Mouse (Mus musculus) heart, adult 2 months (tissue): ENCODE data around the gene Chrna1. TPM values are rescaled to one million over a fixed set of nuclear protein-coding genes. Genes with fewer than 3 reads are reported as not detected.

ENCODE experiments used
- DNase-seq, 2 experiments: peaks; one replicate each; pipeline ENCODE4 v3.0.0; 2021
- H3K27ac ChIP-seq: fragments of 200-600 bp; 2 replicates; pipeline ENCODE4 v1.8.1; 2022
- H3K27me3 ChIP-seq: fragments of 200-500 bp; 2 replicates; pipeline ENCODE4 v1.6.1; 2012; ENCODE audit warnings: mild to moderate bottlenecking, low read length, inconsistent platforms, mixed read lengths; ENCODE audit not compliant: control insufficient read depth, insufficient read depth
- H3K36me3 ChIP-seq: fragments of 200-500 bp; 2 replicates; pipeline ENCODE4 v1.6.1; 2012; ENCODE audit warnings: low read length, inconsistent platforms; ENCODE audit not compliant: control insufficient read depth, insufficient read depth
- H3K4me1 ChIP-seq: fragments of 200-500 bp; 2 replicates; pipeline ENCODE4 v1.6.1; 2011; ENCODE audit warnings: low read length; ENCODE audit not compliant: control insufficient read depth, insufficient read depth
- H3K4me3 ChIP-seq: fragments of 200-600 bp; 2 replicates; pipeline ENCODE4 v1.8.1; 2022
- H3K79me2 ChIP-seq: fragments of 200-500 bp; replicated peaks from 2 replicates; pipeline ENCODE4 v1.6.1; 2012; ENCODE audit warnings: mild to moderate bottlenecking, inconsistent platforms, low read length, moderate library complexity, mixed read lengths; ENCODE audit not compliant: control insufficient read depth, insufficient read depth
- H3K9ac ChIP-seq: fragments of 200-500 bp; 2 replicates; pipeline ENCODE4 v1.6.1; 2012; ENCODE audit warnings: low read depth, mild to moderate bottlenecking, control low read depth, inconsistent platforms, low read length, mixed read lengths
- CTCF ChIP-seq: fragments of 200-600 bp; IDR thresholded peaks from 2 replicates; pipeline ENCODE4 v1.8.1; 2022; ENCODE audit warnings: antibody characterized with exemption, mild to moderate bottlenecking, moderate library complexity
- EP300 ChIP-seq: fragments of 200-500 bp; IDR thresholded peaks from 2 replicates; pipeline ENCODE4 v1.6.1; 2011; ENCODE audit warnings: low read depth, low read length, control low read depth; ENCODE audit not compliant: insufficient read depth
- POLR2A ChIP-seq: fragments of 200-500 bp; IDR thresholded peaks from 2 replicates; pipeline ENCODE4 v1.6.1; 2011; ENCODE audit warnings: mild to moderate bottlenecking, low read depth, low read length, control low read depth; ENCODE audit not compliant: insufficient read depth
- WGBS: fragments of 180-500 bp; shearing (Covaris S2); methylation state at CpG from one replicate; pipeline ENCODE4 v1.1.7; 2018; 5-methylcytosine and 5-hydroxymethylcytosine counted together
- intact Hi-C: fragments of 180-260 bp; cut with DNase I; formaldehyde crosslinking; loops from one replicate; pipeline ENCODE4 v1.15.1; 2025
- polyA plus RNA-seq: library from polyadenylated mRNA; depleted of rRNA; stranded (reverse); fragments of >200 nt; gene quantifications from 2 replicates; pipeline ENCODE4 v1.2.3, GENCODE M21; 2012
- total RNA-seq, 2 experiments: library from RNA; stranded (reverse); gene quantifications; 2 replicates each; pipeline ENCODE4 v1.2.3; 2021

Gene Chrna1
- total and polyA plus RNA-seq, 3 experiments, result 0.04 TPM; not detected in 2

DNA sequence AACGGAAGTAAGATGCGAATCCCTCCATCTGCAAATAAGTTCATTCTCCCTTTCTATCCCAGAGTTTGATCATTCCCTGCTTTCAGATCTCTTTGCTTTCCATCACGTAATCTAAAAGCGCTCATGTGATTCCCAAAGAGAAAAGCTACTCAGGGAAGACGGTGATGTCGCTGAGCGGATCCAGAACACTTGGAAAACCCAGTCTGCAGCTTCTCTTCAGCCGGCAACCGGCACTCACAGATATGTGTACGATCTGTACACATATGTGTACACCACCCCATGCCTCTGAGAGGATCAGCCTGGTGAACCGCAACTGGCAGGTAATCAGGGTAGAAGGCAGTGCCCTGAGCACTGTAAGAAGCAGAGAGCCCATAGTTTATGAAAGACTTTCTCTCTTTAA, 52.2 kb downstream of the Chrna1 start:
- intact Hi-C loops, result loop anchor here (2.0 kb wide), 1 partner anchor 35 kb away; no protein-coding TSS in a partner anchor
- WGBS, result 44% methylated on average over 11 of the region's 11 CpGs
- Histone ChIP-seq H3K36me3 (peaks cover 6% of the 10 kb centered on the region), H3K27me3 (0 out of 2 replicates have a peak, but pooled peaks cover 2% of the 10 kb centered on the region), H3K9ac (peak overlapping the region; percentile 50), H3K4me1 (peaks cover 25% of the 10 kb centered on the region), H3K4me3 (peak overlapping the region; percentile 86), H3K27ac (peak overlapping the region; percentile 77), H3K79me2 (peaks cover 1% of the 10 kb centered on the region)
- peak in 1 of 2 experiments; percentile 47 for DNase-seq
- TF ChIP-seq CTCF, result no peak
- TF ChIP-seq POLR2A, result no peak
- TF ChIP-seq EP300, result no peak

GRCm38 (mm10) chr2:73526691-73527090, 53.4 kb downstream of the Chrna1 start:
- TF ChIP-seq EP300 (0 out of 2 replicates have a peak, but pooled peaks have one; percentile 19), CTCF (no peak)

DNA sequence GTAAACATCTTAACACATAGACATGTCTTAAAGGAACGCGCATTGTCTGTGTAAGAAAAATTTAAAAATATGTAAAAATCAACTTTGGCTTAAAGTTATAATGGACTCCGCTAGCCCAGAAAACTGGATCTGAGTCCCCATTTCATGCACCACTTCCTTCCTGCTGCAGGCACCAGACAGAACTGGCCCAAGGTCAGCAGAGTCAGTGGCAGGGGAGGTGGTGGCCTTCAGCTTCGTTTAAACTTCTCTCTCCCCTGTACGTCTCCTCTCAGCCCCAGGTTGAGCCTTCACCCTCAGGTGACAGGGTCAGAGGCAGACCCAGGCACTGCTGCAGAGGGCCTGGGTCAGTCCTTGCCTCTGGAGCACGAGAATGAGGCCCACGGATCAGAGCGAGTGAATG, 57.2 kb downstream of the Chrna1 start:
- DNase-seq, result no peak
- Histone ChIP-seq H3K4me1 (peaks cover 35% of the 10 kb centered on the region), H3K27ac (peak overlapping the region; percentile 45), H3K79me2 (peaks cover 2% of the 10 kb centered on the region), H3K4me3 (no peak overlapping the region), H3K36me3 (peaks cover 16% of the 10 kb centered on the region), H3K27me3 (no peaks in the 10 kb centered on the region), H3K9ac (peak overlapping the region; percentile 23; the same call in 1 of the 2 replicates)
- TF ChIP-seq CTCF, result no peak
- no peak for TF ChIP-seq EP300
- TF ChIP-seq POLR2A, result no peak
- WGBS, result 47% methylated on average over 8 of the region's 8 CpGs
- intact Hi-C loops, result no loop called here

More at GRCm38 (mm10) chr2:73526691-73527090, 53.4 kb downstream of the Chrna1 start:
- WGBS, result 30% methylated on average over 9 of the region's 9 CpGs
- Histone ChIP-seq H3K27ac (peak overlapping the region; percentile 77), H3K4me1 (peaks cover 31% of the 10 kb centered on the region), H3K27me3 (0 out of 2 replicates have a peak, but pooled peaks cover 2% of the 10 kb centered on the region), H3K9ac (peak overlapping the region; percentile 36), H3K36me3 (peaks cover 14% of the 10 kb centered on the region), H3K4me3 (peak overlapping the region; percentile 86; the same call in 1 of the 2 replicates), H3K79me2 (peaks cover 2% of the 10 kb centered on the region)
- peak; percentile 55 to 70 for DNase-seq
- intact Hi-C loops, result no loop called here

DNA sequence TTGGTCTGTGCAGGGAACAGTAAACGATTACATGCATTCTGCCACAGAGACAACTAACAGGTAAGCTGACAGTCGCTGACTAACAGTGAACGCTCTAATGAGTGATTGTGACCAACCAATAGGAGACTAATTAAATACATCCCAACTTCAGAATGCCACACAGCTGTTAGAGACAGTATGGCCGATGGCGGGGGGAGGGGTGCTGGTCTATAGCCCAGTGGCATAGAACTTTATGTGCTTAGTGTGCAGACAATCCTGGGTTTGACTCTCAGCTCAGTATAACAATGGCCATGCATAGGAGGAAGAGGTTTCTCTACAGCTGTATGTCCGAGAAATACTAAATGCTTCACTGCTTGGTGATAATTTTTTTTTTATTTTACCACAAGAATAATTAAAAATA, 57.8 kb downstream of the Chrna1 start:
- Histone ChIP-seq H3K4me3 (no peak overlapping the region), H3K9ac (no peak overlapping the region), H3K4me1 (peaks cover 31% of the 10 kb centered on the region), H3K27me3 (no peaks in the 10 kb centered on the region), H3K79me2 (peaks cover 2% of the 10 kb centered on the region), H3K36me3 (peaks cover 16% of the 10 kb centered on the region), H3K27ac (peak overlapping the region; percentile 29)
- WGBS, result 78% methylated on average over 6 of the region's 6 CpGs
- DNase-seq, result no peak
- intact Hi-C loops, result no loop called here
- TF ChIP-seq CTCF, result no peak
- TF ChIP-seq EP300, result no peak
- no peak for TF ChIP-seq POLR2A

DNA sequence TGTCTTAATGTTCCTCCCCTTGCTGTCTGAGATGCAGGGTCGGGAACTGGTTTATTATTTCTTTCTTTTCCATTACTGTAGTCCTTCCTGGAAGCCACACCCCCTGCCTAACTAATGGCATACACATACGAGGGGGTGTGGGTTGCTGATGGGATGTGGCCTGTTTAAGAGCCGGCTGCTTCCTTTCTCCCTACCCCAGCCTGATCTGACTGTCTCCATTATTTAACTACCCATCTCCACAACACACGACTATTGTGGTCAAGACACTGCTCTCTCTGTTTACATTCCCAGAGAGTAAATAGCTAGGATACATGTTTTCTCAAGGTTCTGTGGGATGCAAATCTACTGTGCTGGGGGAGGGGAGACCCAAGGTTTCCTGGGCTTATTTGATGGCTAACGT, 58.4 kb downstream of the Chrna1 start:
- Histone ChIP-seq H3K27ac (no peak overlapping the region; the same call in 1 of the 2 replicates), H3K9ac (no peak overlapping the region), H3K4me1 (peaks cover 28% of the 10 kb centered on the region), H3K4me3 (no peak overlapping the region), H3K27me3 (no peaks in the 10 kb centered on the region), H3K36me3 (peaks cover 16% of the 10 kb centered on the region), H3K79me2 (peaks cover 2% of the 10 kb centered on the region)
- no peak for TF ChIP-seq EP300
- no peak for TF ChIP-seq CTCF
- no peak for TF ChIP-seq POLR2A
- no peak for DNase-seq
- intact Hi-C loops, result no loop called here
- 24% methylated on average over 5 of the region's 5 CpGs for WGBS

DNA sequence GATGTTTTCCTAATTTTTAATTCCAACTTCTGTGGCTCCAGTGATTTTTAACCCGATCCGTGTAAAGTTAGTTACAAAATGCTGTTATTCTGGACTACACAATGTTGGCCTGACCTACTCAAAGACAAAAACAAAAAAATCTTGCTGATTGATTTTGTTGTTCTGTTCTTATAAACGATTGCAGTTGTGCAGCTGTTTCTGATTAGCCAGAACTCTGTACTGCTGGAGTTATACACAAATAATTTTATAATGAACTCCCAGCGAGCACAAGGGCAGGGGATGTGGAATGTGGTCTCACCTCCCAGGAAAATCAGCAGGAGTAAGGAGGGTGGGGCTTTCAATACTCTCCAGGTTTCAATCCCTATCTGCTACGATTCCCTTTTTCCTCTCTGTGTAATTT, 61.2 kb downstream of the Chrna1 start:
- Histone ChIP-seq H3K27ac (no peak overlapping the region), H3K9ac (no peak overlapping the region), H3K4me1 (peaks cover 22% of the 10 kb centered on the region), H3K27me3 (no peaks in the 10 kb centered on the region), H3K79me2 (peaks cover 3% of the 10 kb centered on the region), H3K4me3 (no peak overlapping the region), H3K36me3 (peaks cover 16% of the 10 kb centered on the region)
- intact Hi-C loops, result no loop called here
- no peak for DNase-seq
- TF ChIP-seq POLR2A, result no peak
- no peak for TF ChIP-seq EP300
- TF ChIP-seq CTCF, result no peak
- WGBS, result 75% methylated on average over 5 of the region's 5 CpGs
